Comparison of ENCODE assay signal across 16 mouse cellular contexts in genomic region chr11:77936846-77937245, GRCm38 (mm10). TPM values are rescaled to one million over a fixed set of nuclear protein-coding genes. Genes with fewer than 3 reads are reported as not detected.
DNase-seq lines count a peak whose midpoint lies in the region; ATAC-seq lines count a peak whose summit lies in the region.
"Had no signal": no experiment of that assay in that cellular context is flagged by ENCODE, and none has a peak within 500 bp of the region (broad histone marks: within the 10 kb centered on the region; RNA-seq: fewer than 3 reads in every experiment).

No protein-coding gene starts in this region.

- peak overlapping the region; percentile 32 for H3K9ac ChIP-seq in forebrain, embryonic 15.5 days (replicated peaks)
- H3K9ac ChIP-seq in midbrain, embryonic 15.5 days, result no peak overlapping the region
- H3K9ac ChIP-seq: limb, embryonic 12.5 days had no signal

- WGBS in forebrain, embryonic 15.5 days, result 7% methylated on average over 8 of the region's 8 CpGs
- 11% methylated on average over 8 of the region's 8 CpGs for WGBS in midbrain, embryonic 15.5 days

- peak overlapping the region; percentile 37 for H3K4me2 ChIP-seq in forebrain, embryonic 15.5 days (replicated peaks)
- H3K4me2 ChIP-seq in midbrain, embryonic 15.5 days, result peak overlapping the region; percentile 32
- H3K4me2 ChIP-seq: limb, embryonic 12.5 days had no signal

- no peaks in the 10 kb centered on the region for H3K9me3 ChIP-seq in forebrain, embryonic 15.5 days
- H3K9me3 ChIP-seq in midbrain, embryonic 15.5 days, result no peaks in the 10 kb centered on the region
- H3K9me3 ChIP-seq: heart, embryonic 10.5 days; limb, embryonic 12.5 days had no signal

- H3K36me3 ChIP-seq in forebrain, embryonic 15.5 days, result no peaks in the 10 kb centered on the region
- no peaks in the 10 kb centered on the region for H3K36me3 ChIP-seq in midbrain, embryonic 15.5 days (replicated peaks)
- H3K36me3 ChIP-seq: heart, embryonic 10.5 days; limb, embryonic 12.5 days had no signal

- DNase-seq in cerebellum, adult 9-11 months, result peak; percentile 68
- no peak for DNase-seq in cerebellum, postnatal 4 days (ENCODE audit: low spot score in 2 of 2)
- peak; percentile 46 for DNase-seq in MN1 (ENCODE audit: low spot score)
- no peak for DNase-seq in lung, postnatal 4 days
- DNase-seq in adrenal gland, postnatal 4 days (ENCODE audit: low spot score in 2 of 2), result no peak
- no peak for DNase-seq in embryo, embryonic 9.5 days (ENCODE audit: extremely low spot score)
- DNase-seq: adrenal gland, adult 8-10 months; kidney, adult 11 months; kidney, postnatal 36 days; lung, postnatal 36 days; thymus, postnatal 36 days had no signal

- ATAC-seq in forebrain, embryonic 15.5 days (replicated peaks), result no peak
- no peak for ATAC-seq in midbrain, embryonic 15.5 days (replicated peaks)

- peaks cover 88% of the 10 kb centered on the region for H3K4me1 ChIP-seq in forebrain, embryonic 15.5 days
- peaks cover 70% of the 10 kb centered on the region for H3K4me1 ChIP-seq in midbrain, embryonic 15.5 days

- H3K27ac ChIP-seq in forebrain, embryonic 15.5 days (replicated peaks), result peak overlapping the region; percentile 71
- H3K27ac ChIP-seq in midbrain, embryonic 15.5 days, result no peak overlapping the region
- H3K27ac ChIP-seq: heart, embryonic 10.5 days; limb, embryonic 12.5 days had no signal

- peak overlapping the region; percentile 16 for H3K4me3 ChIP-seq in forebrain, embryonic 15.5 days
- H3K4me3 ChIP-seq in midbrain, embryonic 15.5 days, result no peak overlapping the region
- H3K4me3 ChIP-seq: heart, embryonic 10.5 days; limb, embryonic 12.5 days had no signal

- no peaks in the 10 kb centered on the region for H3K27me3 ChIP-seq in forebrain, embryonic 15.5 days
- H3K27me3 ChIP-seq in midbrain, embryonic 15.5 days (replicated peaks), result no peaks in the 10 kb centered on the region

RNA-seq across cellular contexts. Expression of gene Sez6, which starts 6.2 kb away (rescaled TPM):
- polyA plus RNA-seq in forebrain, embryonic 15.5 days (2015; fragmentation: Nextera tagmentation; extraction: Ambion mirVana), result 243 and 249 TPM in 2 replicates
- 159 and 162 TPM in 2 replicates for polyA plus RNA-seq in midbrain, embryonic 15.5 days (2015; fragmentation: Nextera tagmentation; extraction: Ambion mirVana)
- total RNA-seq in adrenal gland, postnatal 4 days (2021), result 1 to 10 TPM; 3.9 to 6.0 TPM
- polyA plus RNA-seq: limb, embryonic 12.5 days had no signal

RNA-seq across cellular contexts. Expression of gene Pipox, which starts 43.0 kb away (rescaled TPM):
- polyA plus RNA-seq in forebrain, embryonic 15.5 days (2015; fragmentation: Nextera tagmentation; extraction: Ambion mirVana), result 10.2 and 11.2 TPM in 2 replicates
- 5.7 and 6.7 TPM in 2 replicates for polyA plus RNA-seq in midbrain, embryonic 15.5 days (2015; fragmentation: Nextera tagmentation; extraction: Ambion mirVana)
- total RNA-seq in adrenal gland, postnatal 4 days (2021), result 10 to 100 TPM in 1 of 2 experiments, 1 to 10 TPM in 1; 9.1 to 16.9 TPM
- total RNA-seq: gastrocnemius, adult 8-10 months had no signal

RNA-seq across cellular contexts. Expression of gene Phf12, which starts 45.7 kb away (rescaled TPM):
- polyA plus RNA-seq in forebrain, embryonic 15.5 days (2015; fragmentation: Nextera tagmentation; extraction: Ambion mirVana), result 22.5 and 26.0 TPM in 2 replicates
- 19.2 and 20.7 TPM in 2 replicates for polyA plus RNA-seq in midbrain, embryonic 15.5 days (2015; fragmentation: Nextera tagmentation; extraction: Ambion mirVana)
- 10 to 100 TPM; 80.7 to 81.8 TPM for total RNA-seq in adrenal gland, postnatal 4 days (2021)

Comparison
In these comparisons a context has a peak if more than half of its experiments do, and no peak if none do; other contexts are left out.
1. DNase-seq: peak in cerebellum, adult 9-11 months (single experiment) and MN1 (single experiment); none in cerebellum, postnatal 4 days (0 of 2), lung, postnatal 4 days (0 of 2), adrenal gland, postnatal 4 days (0 of 2) and embryo, embryonic 9.5 days (single experiment).